Comparison of ENCODE assay signal across 31 mouse cellular contexts in genomic region chr8:10256563-10256962, GRCm38 (mm10).
"Had no signal": no experiment of that assay in that cellular context is flagged by ENCODE, and none has a peak within 500 bp of the region (broad histone marks: within the 10 kb centered on the region; RNA-seq: fewer than 3 reads in every experiment).

No protein-coding gene starts in this region.

- H3K4me2 ChIP-seq: limb, embryonic 12.5 days; limb, embryonic 13.5 days; limb, embryonic 15.5 days; liver, embryonic 11.5 days; liver, embryonic 12.5 days; liver, embryonic 13.5 days; liver, embryonic 15.5 days; lung, embryonic 14.5 days; lung, embryonic 15.5 days; midbrain, embryonic 11.5 days; midbrain, embryonic 12.5 days; midbrain, embryonic 13.5 days; midbrain, embryonic 15.5 days had no signal

- ATAC-seq: liver, embryonic 12.5 days; lung, postnatal 0 days; midbrain, embryonic 13.5 days; midbrain, embryonic 15.5 days; midbrain, embryonic 16.5 days had no signal

- H3K4me3 ChIP-seq: left cerebral cortex, adult 2 months; limb, embryonic 10.5 days; limb, embryonic 12.5 days; limb, embryonic 13.5 days; limb, embryonic 15.5 days; liver, embryonic 12.5 days; liver, embryonic 13.5 days; liver, embryonic 15.5 days; lung, embryonic 15.5 days; megakaryocyte, embryonic 14.5 days; midbrain, embryonic 10.5 days; midbrain, embryonic 12.5 days; midbrain, embryonic 13.5 days; midbrain, embryonic 15.5 days; myocyte had no signal

- H3K27me3 ChIP-seq: limb, embryonic 12.5 days; limb, embryonic 13.5 days; limb, embryonic 15.5 days; liver, embryonic 12.5 days; liver, embryonic 13.5 days; liver, embryonic 15.5 days; lung, embryonic 15.5 days; midbrain, embryonic 12.5 days; midbrain, embryonic 13.5 days; midbrain, embryonic 15.5 days had no signal

- DNase-seq: left cerebral cortex, postnatal 4 days; liver; liver, embryonic 13.5 days; lung, adult 18-20 months; lung, adult 2 months; lung, embryonic 14.5 days; lung, postnatal 10 days; lung, postnatal 14 days; lung, postnatal 36 days; lung, postnatal 4 days; midbrain, embryonic 14.5 days had no signal

- H3K27ac ChIP-seq: left cerebral cortex, adult 2 months; limb, embryonic 10.5 days; limb, embryonic 12.5 days; limb, embryonic 13.5 days; limb, embryonic 15.5 days; liver, embryonic 12.5 days; liver, embryonic 13.5 days; liver, embryonic 14.5 days; liver, embryonic 15.5 days; lung, embryonic 15.5 days; macrophage; midbrain, embryonic 10.5 days; midbrain, embryonic 12.5 days; midbrain, embryonic 13.5 days; midbrain, embryonic 15.5 days had no signal

- H3K9me3 ChIP-seq: limb, embryonic 10.5 days; limb, embryonic 12.5 days; limb, embryonic 13.5 days; limb, embryonic 15.5 days; liver, embryonic 12.5 days; liver, embryonic 13.5 days; liver, embryonic 15.5 days; lung, embryonic 15.5 days; megakaryocyte, embryonic 14.5 days; midbrain, embryonic 10.5 days; midbrain, embryonic 12.5 days; midbrain, embryonic 13.5 days; midbrain, embryonic 15.5 days had no signal

- H3K4me1 ChIP-seq: limb, embryonic 10.5 days; limb, embryonic 12.5 days; limb, embryonic 13.5 days; limb, embryonic 15.5 days; liver, embryonic 12.5 days; liver, embryonic 13.5 days; liver, embryonic 15.5 days; lung, embryonic 15.5 days; megakaryocyte, embryonic 14.5 days; midbrain, embryonic 10.5 days; midbrain, embryonic 12.5 days; midbrain, embryonic 13.5 days; midbrain, embryonic 15.5 days had no signal

- H3K36me3 ChIP-seq: limb, embryonic 10.5 days; limb, embryonic 12.5 days; limb, embryonic 13.5 days; limb, embryonic 15.5 days; liver, embryonic 12.5 days; liver, embryonic 13.5 days; liver, embryonic 15.5 days; lung, embryonic 15.5 days; midbrain, embryonic 10.5 days; midbrain, embryonic 12.5 days; midbrain, embryonic 13.5 days; midbrain, embryonic 15.5 days had no signal

- H3K9ac ChIP-seq: limb, embryonic 12.5 days; limb, embryonic 13.5 days; limb, embryonic 15.5 days; liver, embryonic 12.5 days; liver, embryonic 13.5 days; liver, embryonic 14.5 days; liver, embryonic 15.5 days; lung, embryonic 14.5 days; lung, embryonic 15.5 days; midbrain, embryonic 12.5 days; midbrain, embryonic 13.5 days; midbrain, embryonic 15.5 days had no signal
